Mouse (Mus musculus) liver, adult 2 months (tissue): Measurements from ENCODE around the gene Rin3.

Experiments used
- CTCF ChIP-seq: fragments of 200-500 bp; IDR thresholded peaks from 2 replicates; pipeline ENCODE4 v1.5.1; 2011; ENCODE audit warnings: low read depth, low read length, control low read depth
- POLR2A ChIP-seq: fragments of 200-500 bp; IDR thresholded peaks from 2 replicates; pipeline ENCODE4 v1.6.1; 2011; ENCODE audit warnings: low read length, control low read depth; ENCODE audit not compliant: insufficient read depth; ENCODE audit errors: extremely low read depth

DNA sequence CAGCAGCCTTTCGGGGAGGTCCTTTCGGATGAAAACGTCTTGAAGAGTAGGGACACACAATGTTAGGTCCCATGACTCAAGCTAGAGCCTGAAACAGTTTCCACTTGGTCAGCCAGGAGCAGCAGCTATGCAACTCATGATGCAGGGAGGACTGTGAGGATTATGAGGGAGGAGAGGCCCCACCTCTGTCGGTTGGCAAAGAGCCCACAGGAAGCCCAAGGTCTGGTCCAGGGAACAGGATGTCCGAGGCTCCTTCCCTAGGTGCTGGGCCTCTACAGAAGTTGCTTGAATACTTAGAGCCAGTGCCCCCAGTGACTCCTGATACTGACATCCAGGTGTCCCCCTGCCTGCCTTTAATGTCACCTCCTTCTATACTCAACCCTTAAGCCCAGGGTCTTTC is 28.6 kb downstream of the Rin3 start:
- TF ChIP-seq CTCF (no peak), POLR2A (no peak)
